Mouse (Mus musculus) ES-E14 (cell line): ENCODE data around the gene Acin1. TPM values are rescaled to one million over a fixed set of nuclear protein-coding genes. Genes with fewer than 3 reads are reported as not detected.
A peak's percentile ranks its signal among the peaks of the same experiment; 100 is the strongest.

Experiments
- DNase-seq: peaks from one replicate; pipeline ENCODE4 v3.0.0-alpha.2; 2013; ENCODE audit warnings: low read depth, low spot score
- H3K27ac ChIP-seq: 2 replicates; pipeline ENCODE4 v1.5.1; 2012; ENCODE audit warnings: low read depth, mild to moderate bottlenecking, low read length, moderate library complexity, mixed read lengths; ENCODE audit not compliant: poor library complexity, insufficient read depth, severe bottlenecking
- H3K36me3 ChIP-seq: 2 replicates; pipeline ENCODE4 v1.6.1; 2012; ENCODE audit warnings: mild to moderate bottlenecking, low read length, moderate library complexity, mixed read lengths; ENCODE audit not compliant: control insufficient read depth, poor library complexity, insufficient read depth, severe bottlenecking
- H3K4me1 ChIP-seq, 2 experiments: fragments of 150-350 bp in 1 of 2; sonication (generic) in 1 of 2; 2 replicates each; pipeline ENCODE4 v1.6.1; 2012; ENCODE audit warnings: low read length in 2 of 2, mild to moderate bottlenecking in 1 of 2, mixed read lengths in 1 of 2; ENCODE audit not compliant: control insufficient read depth in 2 of 2, insufficient read depth in 2 of 2, poor library complexity in 1 of 2
- H3K4me3 ChIP-seq, 2 experiments: fragments of 150-350 bp in 1 of 2; sonication (generic) in 1 of 2; 2 replicates each; pipeline ENCODE4 v1.5.1; 2012; ENCODE audit warnings: low read length in 2 of 2, low read depth in 1 of 2, mild to moderate bottlenecking in 1 of 2, mixed read lengths in 1 of 2; ENCODE audit not compliant: insufficient read depth in 1 of 2, poor library complexity in 1 of 2, severe bottlenecking in 1 of 2
- H3K9ac ChIP-seq: 2 replicates; pipeline ENCODE4 v1.6.1; 2012; ENCODE audit warnings: low read depth, mild to moderate bottlenecking, low read length, mixed read lengths; ENCODE audit not compliant: poor library complexity, insufficient read depth, severe bottlenecking
- H3K9me3 ChIP-seq: fragments of 150-350 bp; sonication (generic); 2 replicates; pipeline ENCODE4 v1.6.1; 2012; ENCODE audit warnings: low read depth, mild to moderate bottlenecking, low read length; ENCODE audit not compliant: control insufficient read depth, insufficient read depth
- CHD2 ChIP-seq: IDR thresholded peaks from 2 replicates; pipeline ENCODE4 v1.6.1; 2014; ENCODE audit warnings: mild to moderate bottlenecking, low read depth, low read length, inconsistent platforms
- HCFC1 ChIP-seq: IDR thresholded peaks from 2 replicates; pipeline ENCODE4 v1.6.1; 2012; ENCODE audit warnings: low read length, inconsistent platforms, borderline replicate concordance; ENCODE audit not compliant: insufficient read depth
- MAFK ChIP-seq: IDR thresholded peaks from 2 replicates; pipeline ENCODE4 v1.6.1; 2014; ENCODE audit warnings: mild to moderate bottlenecking, low read depth, low read length, inconsistent platforms; ENCODE audit not compliant: insufficient read depth
- ZC3H11A ChIP-seq: IDR thresholded peaks from 2 replicates; pipeline ENCODE4 v1.6.1; 2012; ENCODE audit warnings: low read depth, mild to moderate bottlenecking, inconsistent platforms, low read length, borderline replicate concordance
- ZNF384 ChIP-seq: IDR thresholded peaks from 2 replicates; pipeline ENCODE4 v1.6.1; 2012; ENCODE audit warnings: low read depth, low read length, inconsistent platforms
- in situ Hi-C, 2 experiments: fragments of 600-800 bp; cut with MboI; formaldehyde crosslinking; loops; one replicate each; pipeline ENCODE4 v1.15.1; 2025; ENCODE audit warnings: low sequenced_read_pairs in 2 of 2, inconsistent platforms in 1 of 2; ENCODE audit not compliant: unreplicated experiment in 2 of 2
- total RNA-seq: library from RNA; depleted of rRNA; stranded (reverse); fragments of 300-350 nt; gene quantifications from 2 replicates; pipeline ENCODE4 v1.2.3, GENCODE M21; 2012

Acin1 gene
- total RNA-seq, 1 experiment: 121 TPM

GRCm38 (mm10) chr14:54632252-54632651, 54.5 kb downstream of the Acin1 start:
- DNase-seq: no peak
- peaks cover 0 to 10% of the 10 kb centered on the region in 2 experiments; a peak in 1 of 4 replicates for H3K4me1 ChIP-seq
- peak overlapping the region; percentile 73 for H3K9ac ChIP-seq
- TF ChIP-seq HCFC1: peak; percentile 24; the same call in 1 of the 2 replicates
- no peak for TF ChIP-seq ZC3H11A
- H3K36me3 ChIP-seq: peaks cover 4% of the 10 kb centered on the region; the same call in 1 of the 2 replicates
- H3K4me3 ChIP-seq: peak overlapping the region; percentile 66 to 84
- in situ Hi-C loops: loop anchor here in 1 of 2 experiments (25.0 kb wide), 1 partner anchor 570 kb away; no protein-coding TSS in a partner anchor
- no peaks in the 10 kb centered on the region for H3K9me3 ChIP-seq
- no peak overlapping the region for H3K27ac ChIP-seq

- Histone ChIP-seq H3K27ac (no peak overlapping the region), H3K36me3 (peaks cover 4% of the 10 kb centered on the region; the same call in 1 of the 2 replicates), H3K4me1 (peaks cover 0 to 6% of the 10 kb centered on the region in 2 experiments; a peak in 1 of 4 replicates), H3K9me3 (no peaks in the 10 kb centered on the region), H3K4me3 (peak overlapping the region in 1 of 2 experiments; percentile 84; a peak in 1 of 4 replicates), H3K9ac (no peak overlapping the region)
- TF ChIP-seq MAFK: no peak
- no peak for TF ChIP-seq ZC3H11A
- in situ Hi-C loops: loop anchor here in 1 of 2 experiments (25.0 kb wide), 1 partner anchor 569 kb away; no protein-coding TSS in a partner anchor
- DNase-seq: no peak
These were observed 55.5 kb downstream of the Acin1 start for GRCm38 (mm10) chr14:54631240-54631599.

- Histone ChIP-seq H3K9ac (no peak overlapping the region), H3K36me3 (peaks cover 4% of the 10 kb centered on the region; the same call in 1 of the 2 replicates), H3K27ac (no peak overlapping the region), H3K4me1 (peaks cover 0 to 4% of the 10 kb centered on the region in 2 experiments; a peak in 1 of 4 replicates), H3K9me3 (no peaks in the 10 kb centered on the region), H3K4me3 (no peak overlapping the region)
- in situ Hi-C loops: loop anchor here in 1 of 2 experiments (25.0 kb wide), 1 partner anchor 568 kb away; no protein-coding TSS in a partner anchor
- no peak for TF ChIP-seq CHD2
- no peak for TF ChIP-seq HCFC1
- TF ChIP-seq ZC3H11A: no peak
- TF ChIP-seq ZNF384: no peak
- TF ChIP-seq MAFK: no peak
- no peak for DNase-seq
These were observed 56.0 kb downstream of the Acin1 start for GRCm38 (mm10) chr14:54630583-54631239.

GRCm38 (mm10) chr14:54629797-54630196, 56.9 kb downstream of the Acin1 start:
- TF ChIP-seq ZC3H11A (no peak), CHD2 (no peak), MAFK (no peak), HCFC1 (no peak), ZNF384 (no peak)
- DNase-seq: no peak
- Histone ChIP-seq H3K4me3 (no peak overlapping the region), H3K36me3 (peaks cover 4% of the 10 kb centered on the region; the same call in 1 of the 2 replicates), H3K4me1 (peaks cover 0 to 9% of the 10 kb centered on the region in 2 experiments; a peak in 1 of 4 replicates), H3K9ac (no peak overlapping the region), H3K27ac (no peak overlapping the region), H3K9me3 (no peaks in the 10 kb centered on the region)
- in situ Hi-C loops: loop anchor here in 1 of 2 experiments (25.0 kb wide), 1 partner anchor 567 kb away; no protein-coding TSS in a partner anchor
